Mouse (Mus musculus) embryo, embryonic 11 days (tissue): ENCODE data around the gene Synpr.

Source experiments
- DNase-seq: peaks from one replicate; pipeline ENCODE4 v3.0.0-alpha.2; 2015

The Synpr gene

DNA sequence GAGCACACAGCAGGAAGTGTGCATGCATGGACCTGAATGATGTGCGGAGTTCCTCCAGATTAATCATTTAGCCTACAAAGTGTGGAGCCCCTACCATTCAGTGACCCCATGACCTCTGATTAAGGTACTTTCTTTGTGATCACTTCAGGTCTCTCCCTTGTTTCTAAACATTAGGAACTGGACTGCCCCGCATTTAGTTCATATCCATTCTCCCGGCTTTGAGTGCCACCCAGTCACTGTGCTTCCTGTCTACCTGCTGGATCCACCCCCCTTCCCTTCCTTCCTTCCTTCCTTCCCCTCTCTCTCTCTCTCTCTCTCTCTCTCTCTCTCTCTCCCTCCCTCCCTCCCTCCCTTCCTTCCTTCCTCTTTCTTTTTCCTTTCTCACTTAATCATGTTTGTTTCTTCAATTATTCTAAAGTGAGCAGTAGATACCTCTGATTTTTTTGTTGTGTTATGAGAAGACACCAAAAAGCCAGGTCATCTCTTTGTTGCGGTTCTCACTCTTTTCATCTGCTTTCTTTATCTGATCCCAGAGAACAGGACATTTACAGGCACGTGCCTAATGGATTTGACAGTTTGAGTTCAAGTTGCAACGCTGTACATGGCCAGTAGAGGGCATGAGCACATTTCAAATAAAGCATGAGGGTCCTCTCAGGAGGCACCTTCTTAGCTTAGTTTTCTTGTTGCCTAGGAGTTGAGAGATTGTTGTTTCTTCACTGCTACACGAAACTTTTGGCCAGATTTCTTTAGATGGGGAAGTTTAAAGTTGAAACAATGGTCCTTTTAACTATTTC is 71.2 kb downstream of the Synpr start:
- peak; percentile 83 for DNase-seq

DNA sequence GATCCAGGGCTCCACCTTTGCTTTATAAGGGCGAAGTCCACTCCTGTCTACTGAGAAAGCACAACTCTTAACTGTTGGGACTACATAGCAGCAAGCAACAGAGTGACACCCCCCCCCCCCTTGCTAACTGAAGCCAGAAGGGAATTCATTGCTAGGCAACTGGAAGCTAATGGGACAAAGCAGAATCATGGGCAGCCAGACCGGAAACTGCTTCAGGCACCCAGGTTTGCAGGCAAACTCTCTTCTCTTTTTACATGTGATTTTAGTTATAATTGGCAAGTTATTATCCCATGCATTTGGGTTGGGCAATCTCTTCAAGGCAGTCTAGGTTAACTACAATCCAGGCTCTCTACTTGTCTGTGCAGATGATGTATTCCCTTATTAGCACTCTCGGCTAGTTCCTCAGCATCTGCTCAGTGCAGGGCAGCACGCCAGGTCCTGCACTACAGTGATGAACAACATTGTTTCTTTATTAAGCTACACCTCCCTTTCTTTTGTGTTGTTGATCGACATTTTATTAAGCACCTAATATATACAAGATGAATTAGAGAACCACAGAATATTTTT is 72.6 kb downstream of the Synpr start:
- no peak for DNase-seq

- DNase-seq: no peak
Measured at GRCm38 (mm10) chr14:13358037-13358436, 73.5 kb downstream of the Synpr start.

GRCm38 (mm10) chr14:13361184-13361583 is 76.6 kb downstream of the Synpr start:
- DNase-seq: no peak

GRCm38 (mm10) chr14:13361642-13362041 is 77.1 kb downstream of the Synpr start:
- DNase-seq: no peak

DNA sequence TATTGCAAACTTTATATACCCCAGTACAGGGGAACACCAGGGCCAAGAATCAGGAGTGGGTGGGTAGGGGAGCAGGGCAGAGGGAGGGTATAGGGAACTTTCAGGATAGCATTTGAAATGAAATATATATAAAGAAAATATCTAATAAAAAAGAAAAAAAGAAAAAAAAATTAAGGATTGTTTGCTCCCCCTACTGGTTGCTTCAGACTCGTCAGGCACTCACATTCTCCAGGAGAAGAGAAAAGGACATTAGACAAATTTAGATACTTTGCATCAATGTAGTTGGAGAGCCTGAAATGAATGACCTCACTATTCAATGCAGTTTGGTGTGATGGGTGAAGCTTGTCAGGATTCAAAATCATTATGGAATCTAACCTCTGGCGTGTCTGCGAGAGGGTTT is 83.7 kb downstream of the Synpr start:
- no peak for DNase-seq

- no peak for DNase-seq
Measured at GRCm38 (mm10) chr14:13389081-13389480, 104.5 kb downstream of the Synpr start.

GRCm38 (mm10) chr14:13389954-13390353 is 105.4 kb downstream of the Synpr start:
- DNase-seq: peak; percentile 3

- no peak for DNase-seq
Measured at GRCm38 (mm10) chr14:13399226-13400020, 114.8 kb downstream of the Synpr start.

DNA sequence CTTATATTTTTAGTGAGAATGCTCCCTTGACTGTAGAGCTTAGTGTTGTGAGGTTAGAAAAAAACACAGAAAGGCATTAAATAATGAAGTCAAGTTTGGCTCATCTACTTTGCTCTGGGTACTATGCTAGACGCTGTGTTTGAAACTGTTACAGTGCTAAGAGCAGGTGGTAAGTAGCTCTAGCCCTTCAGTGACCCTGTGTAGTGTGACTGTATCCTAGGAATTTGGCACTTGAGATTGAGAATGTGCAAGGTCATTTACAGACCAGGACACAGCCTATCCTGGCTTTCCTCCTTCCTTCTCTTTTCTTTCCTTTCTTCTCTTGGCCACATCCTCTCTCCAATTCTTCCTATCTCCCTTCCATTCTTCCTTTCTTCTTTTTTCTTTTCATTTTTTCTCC is 127.1 kb downstream of the Synpr start:
- DNase-seq: no peak

DNA sequence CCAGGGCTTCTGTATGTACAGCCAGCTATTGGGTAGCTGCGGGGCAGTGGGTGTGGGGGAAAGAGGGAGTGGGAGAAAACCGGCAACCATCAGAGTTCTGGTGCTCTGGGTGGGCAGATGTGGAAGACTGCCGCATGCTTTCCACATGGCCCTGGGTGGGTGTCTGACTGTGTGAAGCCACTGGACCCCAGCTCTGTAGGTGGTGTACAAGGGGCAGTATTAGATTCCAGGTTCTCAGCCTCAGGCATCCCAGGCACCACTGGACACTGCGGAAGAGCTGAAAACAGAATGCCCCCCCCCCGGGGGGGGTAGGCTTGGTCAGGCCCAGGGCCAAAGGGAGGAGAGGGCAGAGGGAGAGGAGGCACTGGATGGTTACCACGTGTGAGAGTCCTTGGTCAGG is 156.1 kb downstream of the Synpr start:
- no peak for DNase-seq

DNA sequence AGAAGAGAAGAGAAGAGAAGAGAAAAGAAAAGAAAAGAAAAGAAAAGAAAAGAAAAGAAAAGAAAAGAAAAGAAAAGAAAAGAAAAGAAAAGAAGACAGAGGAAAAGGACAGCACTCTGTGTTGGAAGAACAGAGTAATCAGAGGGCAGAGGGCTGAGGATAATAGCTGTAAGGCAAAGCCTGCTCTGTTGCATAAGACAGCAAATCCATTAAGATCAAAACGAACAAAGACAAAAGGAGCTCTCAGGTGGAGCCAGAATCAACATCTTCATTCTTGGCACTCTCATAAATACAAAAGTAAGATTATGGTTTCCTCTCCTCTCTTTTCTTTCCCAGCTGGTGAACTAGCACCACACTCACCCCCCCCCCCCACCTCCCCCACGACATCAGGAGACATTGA is 160.3 kb downstream of the Synpr start:
- DNase-seq: no peak

DNA sequence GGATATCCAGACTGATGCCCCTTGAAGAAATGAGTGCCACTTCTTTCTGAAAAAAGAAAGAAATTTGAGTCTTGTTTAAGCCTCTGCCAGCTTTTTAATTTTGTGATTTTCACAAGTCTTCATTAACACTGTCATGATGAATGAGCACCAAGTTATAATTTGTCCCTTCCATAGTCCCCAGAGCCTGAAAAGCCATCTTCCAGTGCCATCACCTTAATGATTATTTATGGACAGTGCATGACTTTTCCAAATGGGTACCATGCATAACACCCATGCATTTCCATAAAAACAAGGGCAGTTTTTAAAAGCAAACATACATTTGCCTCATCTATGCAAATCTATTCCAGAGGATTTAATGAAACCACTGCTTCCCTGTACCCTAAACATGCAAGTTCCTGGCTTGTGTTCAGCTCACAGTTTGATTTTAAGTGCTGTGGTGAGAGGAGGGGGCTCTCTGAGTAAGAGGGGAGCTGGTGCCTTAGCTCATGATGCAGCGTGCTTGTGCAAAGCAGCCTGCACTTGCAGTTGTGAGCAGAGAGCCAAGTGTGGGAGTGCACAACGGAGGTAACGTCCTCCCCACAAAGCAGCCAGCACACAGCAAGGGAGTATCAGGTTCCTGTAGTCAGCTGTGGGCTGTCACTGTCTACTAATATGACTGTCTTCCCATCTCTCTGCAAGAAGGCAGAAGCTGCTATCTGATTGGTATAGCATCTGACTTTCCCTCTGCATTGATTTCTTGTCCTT is 169.1 kb downstream of the Synpr start:
- DNase-seq: peak; percentile 11

DNA sequence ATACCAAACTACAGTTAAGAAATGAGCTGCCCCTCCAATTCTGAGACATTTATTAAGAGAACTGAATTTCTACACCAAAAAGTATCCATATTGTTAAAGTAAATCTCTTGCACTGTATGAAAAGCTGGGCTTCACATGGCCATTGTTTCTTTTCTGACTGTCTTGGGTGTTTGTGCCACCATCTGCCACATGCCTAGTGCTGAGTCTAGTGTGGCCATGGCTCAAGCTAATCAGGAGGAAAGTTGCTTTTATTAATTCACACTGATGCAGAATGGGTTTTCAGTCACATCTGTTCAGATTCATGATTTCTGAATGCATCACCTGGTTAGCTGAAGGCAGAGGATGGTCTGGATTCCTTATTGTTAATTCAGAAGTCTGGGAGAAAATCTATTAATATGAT is 170.4 kb downstream of the Synpr start:
- DNase-seq: no peak

GRCm38 (mm10) chr14:13459333-13459732 is 174.8 kb downstream of the Synpr start:
- DNase-seq: peak; percentile 17

- no peak for DNase-seq
Measured at GRCm38 (mm10) chr14:13469211-13469610, 184.6 kb downstream of the Synpr start.

DNA sequence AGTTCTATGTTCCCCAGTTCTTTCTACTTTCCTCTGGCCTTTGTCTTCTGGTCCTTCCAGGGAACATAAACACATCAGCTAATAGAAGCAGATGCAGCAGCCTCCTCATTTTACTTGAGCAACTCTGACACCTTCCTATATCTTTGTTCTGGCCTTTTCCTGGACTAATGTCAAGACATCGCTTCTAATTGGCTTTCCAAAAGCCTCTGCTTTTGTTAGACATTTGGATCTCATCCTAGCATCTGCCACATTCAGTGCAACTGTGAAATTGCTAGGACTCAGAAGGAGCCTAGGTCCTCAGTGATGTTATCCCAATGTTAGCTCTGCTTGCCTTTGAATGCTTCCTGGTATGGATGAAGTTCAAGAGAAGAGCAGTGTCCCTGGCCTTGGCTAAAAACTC is 193.2 kb downstream of the Synpr start:
- no peak for DNase-seq

DNA sequence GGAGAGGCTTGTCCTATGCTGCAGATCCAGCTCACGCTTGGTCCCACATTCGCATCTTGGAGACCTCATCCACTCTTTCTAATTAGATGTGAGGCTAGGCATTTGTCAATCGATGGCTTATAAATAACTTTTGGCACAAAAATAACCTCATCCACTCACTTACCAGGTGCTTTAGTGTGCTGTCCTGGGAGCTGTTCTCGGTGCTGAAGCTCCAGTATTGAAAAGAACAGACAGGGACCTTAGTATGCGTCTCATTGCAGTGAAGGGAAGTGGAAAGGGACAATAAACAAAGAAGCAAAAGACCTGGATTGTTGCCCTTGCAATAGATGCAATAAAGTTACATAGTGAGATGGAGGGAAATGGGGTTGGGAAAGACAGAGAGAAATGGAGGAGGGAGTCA is 220.8 kb downstream of the Synpr start:
- DNase-seq: peak; percentile 53

GRCm38 (mm10) chr14:13518608-13519139 is 234.1 kb downstream of the Synpr start:
- DNase-seq: no peak

DNA sequence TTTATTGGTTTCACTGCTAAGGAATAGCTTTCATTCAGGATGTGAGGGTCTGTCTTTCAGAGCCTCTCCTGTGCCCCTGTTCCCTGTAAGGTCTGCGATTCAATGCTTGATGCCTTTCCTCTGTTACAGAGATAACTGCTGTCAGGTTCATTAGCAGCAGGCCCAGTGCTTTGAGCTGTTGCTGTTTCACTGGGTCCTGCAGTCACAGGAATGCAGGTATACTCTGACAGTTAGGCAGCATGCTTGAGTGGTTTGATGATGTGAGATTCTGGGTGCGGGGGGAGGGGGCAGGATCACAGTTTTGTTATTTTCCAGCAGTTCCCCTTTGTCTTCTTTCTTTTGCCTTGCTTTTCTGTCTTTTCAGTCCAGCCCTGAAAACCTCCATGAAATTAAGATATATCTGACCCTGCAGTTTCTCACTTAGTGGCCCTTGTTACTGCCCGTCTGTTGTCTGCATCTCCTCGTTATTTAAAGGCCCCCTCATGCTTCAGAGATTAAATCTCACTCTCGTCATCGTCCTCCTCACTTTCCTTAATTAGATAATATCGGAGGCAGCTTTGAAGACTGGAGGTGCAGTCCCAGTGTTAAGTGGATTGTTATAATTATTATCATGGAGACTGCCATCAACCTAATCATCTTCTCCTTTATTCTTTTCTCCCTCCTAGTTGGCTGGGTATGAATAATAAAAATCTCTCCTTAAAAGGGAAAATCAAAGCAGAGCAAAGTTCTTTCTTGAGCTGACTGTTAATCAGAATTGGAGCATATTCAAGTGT is 234.8 kb downstream of the Synpr start:
- peak; percentile 1 for DNase-seq

GRCm38 (mm10) chr14:13547746-13548145 is 263.2 kb downstream of the Synpr start:
- no peak for DNase-seq

- no peak for DNase-seq
Measured at GRCm38 (mm10) chr14:13551209-13551608, 266.6 kb downstream of the Synpr start.
